Mouse (Mus musculus): Measurements from ENCODE around the gene Gm12216. TPM values are rescaled to one million over a fixed set of nuclear protein-coding genes. Genes with fewer than 3 reads are reported as not detected.

The Gm12216 gene
- total RNA-seq, 2 experiments from 2014 or later = 0.32 to 1.6 TPM

DNA sequence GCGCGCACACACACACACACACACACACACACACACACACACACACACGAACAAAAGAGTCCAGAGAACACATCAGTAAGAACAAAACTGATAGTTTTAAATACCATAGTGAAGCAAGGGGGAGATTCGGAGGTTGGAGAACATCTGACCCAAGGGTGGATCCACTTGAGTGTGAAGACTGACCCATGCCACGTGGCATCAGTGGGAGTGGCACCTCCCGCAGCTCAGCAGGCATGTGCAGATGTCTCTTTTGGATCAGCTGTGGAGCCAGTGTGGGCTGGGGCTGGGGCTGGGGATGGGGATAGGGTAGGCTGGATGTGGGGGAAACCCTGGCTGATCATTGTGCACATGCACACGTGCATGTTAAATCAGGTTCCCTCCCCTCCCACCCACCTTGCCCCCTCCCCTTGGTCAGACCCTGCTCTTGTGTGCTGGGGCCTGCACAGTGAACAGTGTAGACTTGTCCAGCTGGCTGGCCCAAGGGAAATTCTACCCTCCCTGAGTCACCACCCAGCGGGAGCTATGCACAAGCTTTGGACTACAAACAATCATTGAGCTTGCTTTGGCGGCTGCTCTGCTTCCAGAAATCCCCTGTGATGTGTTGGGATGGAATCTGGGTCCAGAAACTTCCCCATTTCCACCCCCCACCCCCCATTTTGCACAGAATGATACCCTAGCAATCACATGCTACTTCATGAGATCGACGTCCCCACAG is 37.7 kb downstream of the Gm12216 start:
- DNase-seq = no peak

DNA sequence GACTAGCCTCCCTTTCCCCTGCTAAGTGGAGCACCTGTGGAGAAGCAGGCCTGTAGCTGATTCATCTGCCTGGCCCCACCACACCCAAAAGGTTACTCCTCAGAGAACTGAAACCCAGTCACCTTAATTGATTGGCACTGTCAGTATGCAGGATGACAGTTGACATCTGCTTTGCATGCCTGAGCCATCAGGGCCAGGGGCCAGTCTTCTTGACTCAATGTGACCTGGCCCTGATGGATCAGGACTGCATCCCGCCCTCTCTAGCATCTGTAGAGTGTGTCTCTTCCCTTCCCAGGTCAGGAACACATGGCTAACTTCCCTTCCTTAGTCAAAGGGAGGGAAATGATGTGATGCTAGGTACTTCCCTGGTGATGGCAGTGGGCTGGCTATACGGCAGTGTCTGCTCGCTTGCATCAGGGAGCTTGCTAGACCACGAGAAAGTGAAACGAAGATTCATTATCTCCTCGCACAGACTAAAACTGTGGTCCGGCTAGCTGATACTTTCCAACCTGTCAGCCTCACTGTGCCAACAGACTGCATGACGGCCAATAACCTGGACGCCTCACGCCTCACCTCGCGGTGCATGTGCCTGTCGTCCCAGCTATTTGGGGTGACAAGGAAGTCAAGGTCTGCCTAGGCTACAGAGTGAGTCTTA is 38.4 kb downstream of the Gm12216 start:
- no peak for DNase-seq

DNA sequence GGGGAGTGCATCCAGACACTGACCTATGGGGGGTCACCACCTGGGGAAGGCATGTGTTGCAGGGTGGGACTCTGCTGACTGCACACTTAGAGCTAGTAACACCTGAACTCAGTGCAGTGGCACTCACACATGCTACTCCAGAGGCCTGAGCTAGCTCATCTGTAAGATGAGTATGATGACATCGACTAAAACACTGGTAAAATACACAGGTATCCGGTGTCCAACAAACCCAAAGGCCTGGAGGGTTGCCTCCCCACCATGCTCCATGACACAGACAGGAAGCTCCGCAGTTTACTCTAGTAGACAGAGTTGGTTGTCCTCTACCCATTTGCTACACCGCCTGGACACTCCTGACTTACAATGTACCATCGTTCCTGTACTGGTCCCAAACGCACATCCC is 39.5 kb downstream of the Gm12216 start:
- DNase-seq = no peak

DNA sequence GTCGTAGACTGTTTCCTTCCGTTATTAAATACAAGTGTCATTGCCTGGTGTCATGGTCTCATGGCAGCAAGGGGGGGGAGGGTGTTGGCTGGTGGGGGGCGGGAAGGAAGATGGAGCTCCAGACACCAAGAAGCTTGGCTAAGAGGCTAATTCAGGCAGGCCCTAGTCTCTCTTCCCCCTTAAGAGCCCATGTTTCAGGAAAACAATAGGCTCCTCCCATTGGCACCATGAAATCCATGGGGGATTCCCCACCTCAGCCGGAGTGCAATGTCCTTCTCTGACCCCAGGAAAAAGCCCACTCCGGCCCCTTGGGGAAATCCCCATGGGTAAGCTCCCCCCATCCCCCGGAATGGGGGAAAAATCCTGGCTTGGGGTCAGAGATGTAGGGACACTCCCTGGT is 40.3 kb downstream of the Gm12216 start:
- DNase-seq = peak; percentile 29

DNA sequence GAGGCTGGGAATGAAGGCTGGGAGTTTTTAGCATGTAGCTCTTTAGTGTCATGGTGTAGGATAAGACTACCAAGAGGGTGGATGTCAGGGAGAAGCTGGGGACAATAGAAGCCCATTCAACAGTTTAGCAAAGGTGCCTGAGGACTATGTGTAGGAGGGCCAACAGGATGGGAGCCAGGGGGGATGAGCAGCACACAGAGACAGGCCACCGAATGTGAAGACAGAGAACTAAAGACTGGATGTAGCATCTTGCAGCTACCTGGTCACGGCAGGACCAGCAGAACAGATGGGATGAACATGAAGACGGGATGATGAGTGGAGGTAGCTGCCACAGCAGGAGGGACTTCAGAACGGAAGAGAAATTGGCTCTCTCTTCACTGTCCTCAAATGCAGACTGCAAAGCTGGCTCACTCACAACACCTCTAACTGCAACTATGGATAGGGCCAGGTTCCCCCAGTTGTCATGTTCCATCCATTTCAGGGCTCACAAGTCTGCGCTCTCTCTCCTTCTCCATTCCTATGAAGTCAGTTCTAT is 42.1 kb downstream of the Gm12216 start:
- DNase-seq = no peak

DNA sequence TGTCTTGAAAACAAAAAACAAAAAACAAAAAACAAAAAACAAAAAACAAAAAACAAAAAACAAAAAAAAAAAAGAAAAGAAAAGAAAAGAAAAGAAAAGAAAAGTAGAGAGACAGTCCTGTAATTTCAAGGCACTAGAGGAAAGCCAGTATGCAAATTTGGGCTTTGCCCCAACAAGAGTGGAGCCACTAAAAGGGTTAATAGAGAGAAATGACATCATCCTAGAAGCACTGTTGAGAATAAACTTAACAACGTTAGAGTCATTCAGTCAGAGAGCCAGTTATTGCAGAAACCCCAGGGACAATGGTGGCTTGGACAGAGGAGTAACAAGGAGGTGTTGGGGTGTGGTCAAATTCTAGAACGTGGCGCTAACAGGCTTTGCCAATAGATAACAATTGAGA is 44.2 kb downstream of the Gm12216 start:
- DNase-seq = no peak

DNA sequence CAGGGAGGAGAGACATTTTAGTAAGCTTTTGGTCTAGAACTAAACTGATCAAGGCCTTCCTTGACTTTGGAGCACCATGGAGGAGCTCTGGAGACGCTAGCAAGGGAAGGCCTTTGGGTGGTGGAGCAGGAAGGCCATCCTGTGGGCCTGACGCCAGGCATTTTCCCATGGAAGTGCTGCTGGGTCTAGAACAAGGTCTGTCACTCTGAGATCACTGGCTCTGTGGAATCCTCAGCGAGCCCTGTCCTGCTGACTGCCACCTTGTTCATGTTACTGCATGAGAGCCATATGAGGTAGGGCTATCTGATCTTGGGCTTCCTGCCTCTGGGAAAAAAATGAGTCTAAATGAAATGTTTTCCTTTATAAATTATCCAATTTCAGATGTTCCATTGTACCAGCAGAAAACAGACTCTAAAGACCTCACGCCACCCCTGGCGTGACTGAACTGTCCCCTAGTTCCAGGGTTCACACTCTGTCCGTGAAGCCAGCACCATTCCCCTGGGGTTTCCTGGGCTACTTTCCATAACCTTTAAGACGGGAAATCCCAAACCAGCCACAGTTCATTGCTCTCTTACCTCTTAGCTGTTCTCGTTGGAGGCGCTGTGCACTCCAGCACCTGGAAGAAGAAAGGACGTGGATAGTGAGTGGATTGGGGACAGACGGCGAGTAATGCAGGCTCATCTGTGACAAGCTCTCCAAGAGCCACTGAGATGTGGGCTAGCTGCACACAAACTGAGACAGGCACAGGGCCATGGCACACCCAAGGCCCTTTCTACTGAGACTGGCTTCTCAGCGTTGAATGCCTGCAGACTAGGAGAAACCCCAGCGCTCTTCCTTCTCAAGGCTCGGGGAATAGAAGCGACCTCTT is 45.8 kb downstream of the Gm12216 start:
- peak; percentile 48 for DNase-seq

DNA sequence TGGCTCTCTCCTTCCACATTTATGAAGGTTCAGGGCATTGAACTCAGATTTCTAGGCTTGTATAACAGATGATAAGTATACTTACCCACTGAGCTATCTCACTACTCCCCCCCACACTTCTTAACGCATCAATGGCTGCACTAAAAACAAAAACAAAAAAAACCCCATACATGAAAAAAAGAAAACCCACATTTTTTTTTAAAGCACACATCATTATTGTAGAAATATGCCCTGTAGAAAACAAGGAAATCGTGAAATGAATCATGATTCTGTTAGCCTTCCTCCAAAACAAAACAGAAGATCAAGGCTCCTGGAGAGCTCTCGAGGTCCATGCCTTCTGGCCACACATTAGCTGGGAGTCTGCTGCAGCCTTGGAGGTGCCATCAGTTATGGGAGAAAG is 47.7 kb downstream of the Gm12216 start:
- no peak for DNase-seq

DNA sequence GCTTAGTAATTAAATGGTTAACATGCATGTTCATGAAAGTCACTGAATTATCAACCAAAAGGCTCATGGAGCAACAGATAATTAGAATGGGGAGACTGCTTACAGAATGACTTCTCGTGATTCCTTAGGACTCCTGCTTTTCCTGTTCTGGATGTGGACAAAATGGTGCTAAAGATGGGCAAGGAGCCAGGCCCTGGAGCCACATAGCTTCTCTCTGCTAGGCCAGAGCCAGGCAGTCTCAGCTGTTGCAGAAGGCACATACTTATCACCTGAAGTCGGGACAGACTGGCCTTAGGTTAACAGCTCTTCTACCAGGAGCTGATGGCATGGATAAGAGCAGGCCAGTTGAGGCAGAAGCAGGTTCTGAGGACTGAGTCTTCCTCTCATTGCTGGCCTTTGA is 48.3 kb downstream of the Gm12216 start:
- no peak for DNase-seq

DNA sequence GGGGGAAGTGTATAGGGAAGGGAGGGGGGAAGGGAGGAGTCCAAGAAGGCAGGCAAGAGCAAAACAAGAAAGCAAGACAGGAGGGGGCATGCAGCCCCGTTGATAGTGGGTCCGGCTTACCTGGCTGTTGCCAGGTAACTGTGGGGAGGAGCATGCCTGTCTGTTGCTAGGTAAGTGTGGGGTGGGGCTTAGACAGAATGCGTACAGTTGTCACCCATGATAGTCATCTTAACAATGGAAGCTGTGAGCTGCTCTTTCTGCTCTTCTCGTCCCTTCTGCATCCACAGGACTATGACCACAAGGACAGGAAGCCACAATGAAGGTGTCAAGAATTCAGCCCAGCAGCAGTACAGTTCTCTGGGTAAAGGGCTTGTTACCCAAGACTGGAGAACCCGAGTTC is 48.9 kb downstream of the Gm12216 start:
- DNase-seq = no peak

DNA sequence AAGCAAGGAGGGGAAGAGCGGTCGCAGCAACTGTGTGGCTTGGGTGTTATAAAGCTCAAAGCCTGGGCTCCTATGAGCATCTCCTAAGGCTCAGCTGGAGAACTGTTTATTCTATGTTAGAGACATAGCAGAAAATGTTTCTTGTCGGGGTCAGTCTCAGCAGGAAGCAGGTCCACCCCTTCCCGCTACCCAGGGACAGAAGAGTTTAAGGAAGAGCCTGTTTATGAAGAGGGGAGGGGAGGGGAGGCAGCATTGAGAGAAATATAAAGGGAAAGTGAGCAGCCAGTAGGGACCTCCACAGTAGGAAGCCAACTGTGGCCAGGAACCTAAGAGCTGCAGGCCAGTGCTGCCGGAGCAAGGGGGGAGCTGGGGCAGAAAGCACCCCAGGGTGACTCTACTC is 49.7 kb downstream of the Gm12216 start:
- DNase-seq = no peak

DNA sequence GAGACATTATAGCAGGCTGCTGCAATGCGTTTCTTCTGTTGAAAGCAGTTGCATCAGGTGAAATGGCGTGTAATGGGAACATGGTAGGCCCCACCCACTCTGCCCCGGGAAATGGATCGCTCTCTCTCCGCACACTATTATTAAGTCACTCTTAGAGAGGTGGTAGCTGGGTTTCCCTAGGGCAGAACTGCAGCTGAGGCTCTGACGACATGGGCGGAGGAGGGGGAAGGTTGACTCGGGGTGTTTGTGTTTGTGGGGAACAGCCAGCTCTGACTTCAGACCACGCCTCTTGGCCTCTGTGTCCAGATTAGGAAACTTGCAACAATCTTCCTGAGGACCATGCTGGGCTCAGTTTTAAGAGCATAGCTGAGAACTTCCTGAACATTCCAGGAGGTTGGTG is 53.3 kb downstream of the Gm12216 start:
- DNase-seq = peak; percentile 26

DNA sequence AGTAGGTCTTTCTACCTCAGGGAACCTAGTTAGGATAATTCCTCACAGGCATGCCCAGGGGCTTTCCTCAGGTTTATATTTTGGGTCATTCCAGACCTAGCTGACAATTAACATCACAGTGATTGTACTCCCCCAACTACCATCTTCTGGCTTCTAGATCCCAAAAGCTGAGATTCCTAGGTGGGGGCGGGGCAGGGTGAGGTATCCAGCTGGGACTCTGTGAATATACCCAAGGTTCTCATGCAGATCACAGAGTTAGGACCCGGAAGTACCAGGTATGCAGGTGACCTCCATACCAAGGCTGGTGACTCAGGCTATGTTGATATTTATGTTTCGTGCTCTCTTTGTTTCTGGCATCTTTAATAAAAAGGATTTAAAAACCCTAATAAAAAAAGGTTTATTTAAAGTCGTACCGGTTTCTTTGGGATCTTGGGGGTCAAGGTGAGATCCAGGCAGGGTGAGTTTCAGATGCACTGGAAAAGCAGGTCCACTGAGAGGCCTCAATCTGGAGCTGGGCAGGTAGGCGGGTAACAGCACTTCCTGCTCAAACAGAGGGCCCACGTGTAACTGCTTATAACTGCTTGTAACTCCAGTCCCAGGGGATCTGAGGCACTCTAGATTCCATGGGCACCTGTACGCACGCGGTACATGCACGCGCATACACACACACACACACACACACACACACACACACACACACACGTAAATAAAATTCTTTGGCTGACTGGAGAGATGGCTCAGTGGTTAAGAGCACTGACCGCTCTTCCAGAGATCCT is 54.3 kb downstream of the Gm12216 start:
- DNase-seq = no peak

DNA sequence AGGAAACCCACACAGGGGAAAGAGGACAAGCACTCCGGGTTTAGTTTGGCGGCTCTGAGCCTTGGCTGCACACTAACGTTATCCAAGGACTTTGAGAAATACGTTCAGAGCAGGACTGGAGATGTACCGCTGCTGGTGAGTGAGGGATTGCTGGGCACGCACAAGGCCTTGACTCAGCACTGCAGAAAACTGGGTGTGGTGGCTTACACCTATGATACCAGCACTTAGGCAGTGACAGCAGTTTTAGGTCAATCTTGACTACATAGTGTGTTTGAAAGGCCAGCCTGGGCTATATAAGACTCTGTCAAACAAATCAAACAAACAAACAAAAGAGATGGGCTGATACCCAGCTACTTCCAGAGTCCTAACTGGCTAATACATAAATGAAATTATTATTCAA is 55.6 kb downstream of the Gm12216 start:
- no peak for DNase-seq

DNA sequence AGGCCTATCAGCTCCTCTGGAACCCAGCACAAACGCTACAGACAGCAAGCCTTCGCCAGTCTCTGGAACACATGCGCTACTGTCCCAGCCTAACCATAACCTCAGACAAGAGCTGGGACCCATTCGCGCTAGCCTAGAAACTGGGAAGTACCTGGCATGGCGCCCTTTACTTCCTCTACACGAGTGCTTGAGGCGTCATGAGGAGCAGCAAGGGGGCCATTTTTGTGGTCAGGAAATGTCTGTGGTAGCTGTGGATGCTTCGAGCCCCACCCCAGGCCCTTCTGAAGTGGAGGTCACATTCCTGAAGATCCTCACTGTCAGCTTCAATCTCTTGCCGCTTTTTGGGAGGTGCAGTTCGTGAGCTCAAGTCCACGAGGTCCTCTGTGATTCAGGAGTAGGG is 56.0 kb downstream of the Gm12216 start:
- no peak for DNase-seq

DNA sequence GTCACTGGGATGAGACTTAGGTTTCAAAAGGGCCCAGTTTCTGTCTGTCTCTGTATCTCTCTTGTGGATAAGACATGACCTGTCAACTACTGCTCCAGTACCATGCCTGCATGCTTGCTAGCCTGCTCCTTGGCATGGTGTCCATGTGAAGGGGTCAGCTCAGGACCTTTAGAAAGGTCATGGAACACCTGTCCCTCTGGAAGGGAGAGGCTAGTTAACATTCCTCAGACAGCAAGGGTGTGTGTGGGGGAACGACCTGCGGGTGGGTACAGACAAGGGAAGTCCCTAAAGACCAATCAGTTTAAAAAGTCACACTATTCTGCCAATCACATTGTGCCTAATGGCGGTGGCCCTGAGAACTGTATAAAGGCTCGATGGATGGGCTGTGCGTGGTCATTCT is 58.1 kb downstream of the Gm12216 start:
- no peak for DNase-seq

DNA sequence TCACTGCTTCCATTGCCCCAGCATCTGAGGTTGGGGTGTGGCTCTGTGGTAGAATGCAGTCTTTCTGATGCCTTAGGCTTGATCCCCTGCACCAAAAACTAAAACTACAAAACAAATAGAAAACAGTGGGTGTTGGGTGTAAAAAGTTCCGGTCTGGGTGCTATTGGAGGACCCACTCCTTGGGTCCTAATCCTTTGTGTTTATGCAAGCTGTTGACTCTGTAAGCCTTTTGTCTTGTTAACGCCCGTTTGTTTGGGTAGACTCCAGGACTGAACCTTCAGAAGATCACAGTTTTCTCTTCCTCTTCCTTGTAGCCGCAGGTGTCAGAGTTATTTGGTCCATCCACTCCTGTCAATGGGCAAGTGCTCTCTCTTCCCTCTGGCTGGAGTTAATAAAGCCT is 59.0 kb downstream of the Gm12216 start:
- no peak for DNase-seq

DNA sequence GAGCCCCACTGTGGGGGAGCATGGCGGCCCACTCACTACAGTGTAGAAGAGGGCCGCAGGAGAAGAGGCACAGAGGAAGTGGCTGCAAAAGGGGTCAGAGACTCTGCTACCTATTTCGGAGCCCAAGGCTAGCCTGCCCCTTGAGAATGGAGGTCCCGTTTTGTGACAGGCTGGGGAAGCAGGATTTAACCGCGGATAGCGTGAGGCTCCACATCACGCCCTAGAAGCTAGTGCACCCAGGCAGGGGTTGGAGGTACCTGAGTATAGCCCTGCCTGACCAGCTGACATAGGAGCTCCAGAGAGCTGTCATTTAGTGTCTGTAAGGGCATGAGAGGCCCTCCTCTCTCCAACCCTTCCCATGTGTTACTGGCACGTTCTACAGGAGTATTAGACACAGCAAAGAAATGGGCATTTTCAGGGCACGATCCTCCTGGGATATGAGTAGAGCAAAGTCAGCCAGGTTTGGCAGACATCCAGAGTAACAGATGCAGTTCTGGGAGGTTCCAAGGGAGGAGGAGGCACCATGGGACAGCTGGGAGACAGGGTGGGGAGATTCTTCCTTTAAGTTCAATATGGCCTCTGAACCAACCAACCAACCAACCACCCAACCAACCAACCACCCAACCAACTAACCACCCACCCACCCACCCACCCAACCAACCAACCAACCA is 60.9 kb downstream of the Gm12216 start:
- no peak for DNase-seq

DNA sequence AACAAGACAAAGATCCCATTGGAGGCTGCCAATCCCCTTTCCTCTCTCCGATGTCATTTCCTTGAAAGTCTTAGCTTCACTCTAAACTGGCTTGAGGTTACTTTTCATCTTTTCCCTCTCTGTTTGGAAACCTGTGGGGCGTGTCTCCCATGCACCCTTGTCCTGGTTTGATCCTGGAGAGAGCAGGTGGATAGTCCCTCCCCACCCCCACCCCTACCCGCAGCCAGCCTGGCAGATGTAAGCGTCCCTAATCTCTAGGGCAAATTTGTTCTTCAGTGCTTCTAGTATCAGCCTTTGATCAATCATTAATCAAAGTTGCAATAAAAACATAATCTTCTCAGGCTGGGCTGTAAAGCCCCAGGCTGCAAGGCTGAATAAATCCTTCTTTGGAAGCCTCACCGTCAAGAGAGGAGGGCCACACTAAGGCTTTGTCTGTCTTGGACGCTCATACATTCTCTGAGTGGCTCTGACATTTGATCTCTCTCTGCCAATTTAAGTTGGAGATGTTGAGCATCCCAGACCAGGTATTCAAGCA is 61.6 kb downstream of the Gm12216 start:
- no peak for DNase-seq

DNA sequence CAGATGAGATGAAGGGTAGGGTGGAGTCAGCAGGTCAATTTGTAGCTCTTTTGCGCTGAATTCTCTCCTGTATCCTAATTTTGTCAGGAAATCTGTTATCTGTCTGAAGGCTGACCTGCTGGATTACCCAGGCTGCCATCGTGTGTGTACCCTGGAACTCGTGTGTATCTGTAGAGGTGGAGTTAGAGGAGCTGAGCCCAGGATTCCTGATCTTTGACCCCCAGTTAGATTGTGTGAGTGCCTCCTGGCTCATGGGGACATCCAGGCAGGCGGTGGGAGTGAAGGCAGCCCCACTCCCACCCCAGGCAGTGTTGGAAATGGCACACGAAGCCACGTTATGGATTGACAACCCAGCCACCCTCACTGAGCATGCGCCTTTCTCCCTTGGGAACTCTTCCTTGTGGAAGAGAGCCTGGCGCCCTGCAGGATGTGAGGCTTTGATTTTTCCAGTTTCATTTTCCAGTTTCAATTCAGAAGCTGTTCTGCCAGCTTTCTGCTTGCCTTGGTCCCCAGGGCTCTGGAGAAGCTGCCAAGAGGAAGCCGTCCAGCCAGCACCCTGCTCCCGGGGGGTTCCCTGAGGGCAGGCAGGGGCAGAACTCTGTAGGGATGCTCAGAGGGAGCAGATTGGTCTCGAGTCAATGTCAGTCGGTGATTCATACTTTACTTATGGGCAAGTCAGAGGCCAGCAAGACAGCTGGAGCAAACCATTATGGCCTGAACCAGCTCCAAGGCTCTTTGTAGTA is 62.5 kb downstream of the Gm12216 start:
- DNase-seq = peak; percentile 53

DNA sequence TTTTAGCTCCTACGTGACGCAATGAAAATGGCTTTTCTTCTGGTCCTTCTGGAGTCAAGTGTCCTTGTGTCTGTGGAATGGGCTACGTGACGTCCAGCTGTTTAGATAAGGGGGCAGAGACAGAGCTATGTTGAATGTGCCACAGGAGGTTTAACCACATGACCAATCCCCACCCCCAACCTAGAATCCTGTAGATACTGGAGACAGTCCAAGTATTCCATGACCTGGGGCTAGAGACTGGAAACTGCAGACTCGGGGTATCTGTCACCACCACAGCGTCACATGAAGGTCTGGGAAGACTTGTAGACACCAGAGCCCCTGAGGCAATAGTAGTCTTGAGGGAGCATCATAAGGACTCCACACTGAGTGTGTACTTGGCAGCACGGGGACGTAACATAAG is 63.2 kb downstream of the Gm12216 start:
- no peak for DNase-seq

Data from heart, postnatal 4 days (tissue).